Mouse (Mus musculus) forebrain, embryonic 15.5 days (tissue): ENCODE measurements around the gene Sh3bgrl3. TPM values are rescaled to one million over a fixed set of nuclear protein-coding genes. Genes with fewer than 3 reads are reported as not detected.

Experiments used
- ATAC-seq: fragments of 200-750 bp; cut with Nextera tagmentation; replicated peaks from 2 replicates; pipeline ENCODE4 v1.8.0; 2017; ENCODE audit warnings: mild to moderate bottlenecking, moderate TSS enrichment, moderate library complexity
- H3K27ac ChIP-seq: fragments of 300-500 bp; sonication (generic); replicated peaks from 2 replicates; pipeline ENCODE4 v1.5.1; 2015; ENCODE audit warnings: mild to moderate bottlenecking, inconsistent platforms
- H3K27me3 ChIP-seq: fragments of 300-500 bp; sonication (generic); 2 replicates; pipeline ENCODE4 v1.6.1; 2015; ENCODE audit warnings: inconsistent platforms
- H3K36me3 ChIP-seq: fragments of 300-500 bp; sonication (generic); 2 replicates; pipeline ENCODE4 v1.6.1; 2015; ENCODE audit warnings: mild to moderate bottlenecking, inconsistent platforms
- H3K4me1 ChIP-seq: fragments of 300-500 bp; sonication (generic); 2 replicates; pipeline ENCODE4 v1.6.1; 2015; ENCODE audit warnings: inconsistent platforms
- H3K4me2 ChIP-seq: fragments of 300-500 bp; sonication (generic); replicated peaks from 2 replicates; pipeline ENCODE4 v1.6.1; 2015; ENCODE audit warnings: mild to moderate bottlenecking, inconsistent platforms
- H3K4me3 ChIP-seq: fragments of 300-500 bp; sonication (generic); 2 replicates; pipeline ENCODE4 v1.5.1; 2015; ENCODE audit warnings: mild to moderate bottlenecking, inconsistent platforms
- H3K9ac ChIP-seq: fragments of 300-500 bp; sonication (generic); replicated peaks from 2 replicates; pipeline ENCODE4 v1.6.1; 2015; ENCODE audit warnings: mild to moderate bottlenecking, inconsistent platforms
- H3K9me3 ChIP-seq: fragments of 300-500 bp; sonication (generic); 2 replicates; pipeline ENCODE4 v1.6.1; 2016; ENCODE audit warnings: inconsistent platforms
- WGBS: fragments of 180-500 bp; shearing (Covaris S2); methylation state at CpG from one replicate; pipeline ENCODE4 v1.1.7; 2015; ENCODE audit warnings: mixed read lengths; 5-methylcytosine and 5-hydroxymethylcytosine counted together
- polyA plus RNA-seq: library from polyadenylated mRNA; unstranded; fragments of >200 nt; fragmentation: Nextera tagmentation; extraction: Ambion mirVana; gene quantifications from 2 replicates; pipeline ENCODE4 v1.2.1, GENCODE M21; 2015

Gene Sh3bgrl3
- polyA plus RNA-seq, 1 experiment from 2014 or later: 335 TPM

DNA sequence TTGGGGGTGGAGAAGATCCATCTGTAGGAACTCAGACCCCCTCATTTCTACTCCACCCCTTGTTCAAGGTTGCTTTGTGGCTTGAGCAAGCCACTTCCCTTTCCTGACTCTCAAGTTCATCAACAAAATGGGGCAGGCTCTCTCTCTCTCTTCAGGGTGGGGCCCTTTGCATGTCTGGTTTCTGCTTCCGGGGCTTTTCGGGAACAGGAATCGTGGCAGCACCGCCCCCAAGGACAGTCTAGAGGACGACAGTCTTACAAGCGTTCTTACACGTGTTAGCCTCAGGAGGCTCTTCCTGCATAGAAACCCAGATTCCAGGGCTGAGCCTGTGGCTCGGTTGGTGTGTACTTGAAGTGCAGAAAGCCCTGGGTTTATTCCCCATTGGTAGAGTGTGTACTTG lies 11.6 kb downstream of the Sh3bgrl3 start:
- H3K4me1 ChIP-seq: no peaks in the 10 kb centered on the region
- no peak for ATAC-seq
- H3K9ac ChIP-seq: no peak overlapping the region; the same call in 1 of the 2 replicates
- no peak overlapping the region for H3K4me3 ChIP-seq
- H3K27ac ChIP-seq: no peak overlapping the region
- 87% methylated on average over 8 of the region's 8 CpGs for WGBS
- H3K27me3 ChIP-seq: no peaks in the 10 kb centered on the region
- H3K4me2 ChIP-seq: no peak overlapping the region
- H3K9me3 ChIP-seq: no peaks in the 10 kb centered on the region
- H3K36me3 ChIP-seq: no peaks in the 10 kb centered on the region

DNA sequence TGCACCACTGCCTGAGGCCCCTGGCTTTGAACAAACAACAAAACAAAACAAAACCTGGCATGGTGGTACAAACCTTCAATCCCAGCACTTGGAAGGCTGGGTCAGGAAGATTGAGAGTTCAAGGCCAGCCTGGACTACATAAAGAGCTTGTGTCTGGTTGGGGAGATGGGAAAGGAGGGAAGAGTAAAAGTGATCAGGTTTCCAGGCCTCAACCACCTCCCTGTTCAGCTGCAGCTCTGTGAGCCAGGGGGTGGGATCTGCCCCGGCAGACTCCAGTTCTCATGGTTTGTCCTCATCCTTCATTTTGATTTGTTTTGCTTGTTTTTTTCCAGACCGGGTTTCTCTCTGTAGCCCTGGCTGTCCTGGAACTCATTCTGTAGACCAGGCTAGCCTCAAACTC lies 12.1 kb downstream of the Sh3bgrl3 start:
- H3K4me1 ChIP-seq: no peaks in the 10 kb centered on the region
- ATAC-seq: no peak
- H3K27ac ChIP-seq: no peak overlapping the region
- no peaks in the 10 kb centered on the region for H3K27me3 ChIP-seq
- H3K9ac ChIP-seq: no peak overlapping the region
- 98% methylated on average over 2 of the region's 2 CpGs for WGBS
- no peak overlapping the region for H3K4me2 ChIP-seq
- H3K36me3 ChIP-seq: no peaks in the 10 kb centered on the region
- H3K4me3 ChIP-seq: no peak overlapping the region
- no peaks in the 10 kb centered on the region for H3K9me3 ChIP-seq

DNA sequence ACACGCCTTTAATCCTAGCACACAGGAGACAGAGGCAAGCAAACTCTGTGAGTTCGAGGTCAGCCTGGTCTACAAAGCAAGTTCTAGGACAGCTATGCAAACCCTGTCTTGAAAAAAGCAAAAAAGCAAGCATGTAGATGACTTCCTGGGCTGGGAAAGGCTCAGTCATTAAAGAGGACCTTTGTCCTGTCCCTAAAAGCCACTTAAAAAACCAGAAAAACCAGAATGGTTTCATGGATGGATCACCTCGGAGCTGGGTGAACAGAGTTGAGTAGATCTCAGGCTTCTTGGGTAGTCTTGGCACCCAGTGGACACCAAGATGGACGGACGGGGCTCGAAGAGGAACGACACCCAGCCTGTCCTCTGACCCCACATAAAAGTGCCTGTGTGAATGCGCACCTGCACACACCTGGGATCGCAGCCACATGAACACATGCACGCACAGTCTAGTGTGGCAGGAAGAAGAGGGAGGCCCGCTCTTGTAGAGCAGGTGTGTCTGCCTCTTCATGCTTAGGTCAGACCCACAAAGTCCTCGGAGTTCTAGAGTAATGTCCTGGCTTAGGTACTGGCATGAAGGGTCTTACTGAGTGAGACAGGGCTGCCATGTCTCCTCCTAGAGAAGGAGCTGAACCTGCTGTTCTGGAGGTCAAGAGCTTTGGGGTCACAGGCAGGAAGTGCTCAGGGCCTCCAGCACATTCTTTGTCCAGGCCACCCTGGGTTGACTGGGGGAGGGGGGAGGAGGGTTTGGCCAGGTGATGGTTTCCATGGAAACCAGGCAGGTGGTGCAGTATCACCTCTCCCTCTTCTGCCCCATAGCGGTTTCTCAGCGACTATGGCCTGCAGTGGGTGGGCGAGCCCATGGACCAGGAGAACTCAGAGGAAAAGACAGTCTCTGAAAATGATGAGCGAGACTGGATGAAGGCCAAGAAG lies 13.1 kb downstream of the Sh3bgrl3 start:
- Histone ChIP-seq H3K4me1 (no peaks in the 10 kb centered on the region), H3K4me3 (no peak overlapping the region), H3K27me3 (no peaks in the 10 kb centered on the region), H3K36me3 (no peaks in the 10 kb centered on the region), H3K9me3 (no peaks in the 10 kb centered on the region), H3K9ac (no peak overlapping the region), H3K27ac (no peak overlapping the region), H3K4me2 (no peak overlapping the region)
- WGBS: 92% methylated on average over 16 of the region's 16 CpGs
- no peak for ATAC-seq

DNA sequence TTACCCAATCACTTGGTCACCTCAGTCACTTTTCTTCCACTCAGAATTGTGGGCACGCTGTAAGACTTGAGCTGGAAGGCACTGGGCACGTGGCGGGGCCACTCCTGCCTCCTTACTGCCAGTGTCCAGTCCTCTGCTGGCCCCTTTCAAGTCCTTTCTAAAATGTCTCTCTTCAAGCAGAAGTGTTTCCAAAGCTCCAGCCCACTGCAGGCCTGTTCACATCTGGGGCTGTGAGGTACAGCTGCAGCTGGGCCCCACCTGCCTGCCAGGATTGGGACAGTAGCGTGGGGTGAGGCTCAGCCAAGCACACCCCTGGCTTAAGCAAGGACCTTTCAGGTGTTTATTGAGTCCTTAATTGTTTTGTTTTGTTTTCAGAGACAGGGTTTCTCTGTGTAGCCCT lies 14.6 kb downstream of the Sh3bgrl3 start:
- Histone ChIP-seq H3K4me1 (no peaks in the 10 kb centered on the region), H3K9me3 (no peaks in the 10 kb centered on the region), H3K4me3 (no peak overlapping the region), H3K27ac (no peak overlapping the region), H3K27me3 (no peaks in the 10 kb centered on the region), H3K4me2 (no peak overlapping the region), H3K36me3 (no peaks in the 10 kb centered on the region), H3K9ac (no peak overlapping the region)
- WGBS: 91% methylated on average over 4 of the region's 4 CpGs
- ATAC-seq: no peak

DNA sequence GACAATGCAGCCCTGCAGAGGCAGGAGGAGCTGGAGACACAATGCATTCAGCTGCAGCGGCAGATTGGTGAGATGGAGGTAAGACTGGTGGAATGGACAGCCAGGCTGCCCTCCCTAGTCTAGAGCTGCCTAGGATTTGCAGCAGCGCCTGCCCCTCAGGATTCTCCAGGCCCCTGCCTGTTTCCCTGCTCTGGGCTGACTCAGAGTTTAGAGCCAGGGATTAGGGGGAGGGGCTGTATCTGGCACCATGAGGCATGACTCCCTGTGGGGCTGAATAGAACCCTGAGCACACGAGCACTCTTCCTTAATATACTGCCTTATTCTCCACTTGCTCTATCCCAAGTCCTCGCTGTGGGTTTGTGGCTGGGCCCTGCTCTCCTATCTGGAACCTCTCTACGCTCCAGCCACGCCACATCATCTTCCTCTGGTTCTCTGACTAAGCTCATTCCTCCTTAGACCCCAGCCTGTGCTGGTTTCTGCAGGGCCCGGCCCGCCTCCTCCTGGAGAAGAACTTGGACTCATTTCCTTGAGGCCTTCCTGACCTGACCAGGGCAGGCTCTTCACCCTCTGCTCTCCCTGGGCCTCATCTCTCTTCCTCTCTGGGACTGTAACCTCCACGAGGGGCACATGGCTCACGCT lies 15.1 kb downstream of the Sh3bgrl3 start:
- ATAC-seq: no peak
- Histone ChIP-seq H3K9ac (no peak overlapping the region), H3K4me3 (no peak overlapping the region), H3K27ac (no peak overlapping the region), H3K27me3 (no peaks in the 10 kb centered on the region), H3K9me3 (no peaks in the 10 kb centered on the region), H3K4me1 (no peaks in the 10 kb centered on the region), H3K36me3 (no peaks in the 10 kb centered on the region), H3K4me2 (no peak overlapping the region)
- 38% methylated on average over 10 of the region's 10 CpGs for WGBS

DNA sequence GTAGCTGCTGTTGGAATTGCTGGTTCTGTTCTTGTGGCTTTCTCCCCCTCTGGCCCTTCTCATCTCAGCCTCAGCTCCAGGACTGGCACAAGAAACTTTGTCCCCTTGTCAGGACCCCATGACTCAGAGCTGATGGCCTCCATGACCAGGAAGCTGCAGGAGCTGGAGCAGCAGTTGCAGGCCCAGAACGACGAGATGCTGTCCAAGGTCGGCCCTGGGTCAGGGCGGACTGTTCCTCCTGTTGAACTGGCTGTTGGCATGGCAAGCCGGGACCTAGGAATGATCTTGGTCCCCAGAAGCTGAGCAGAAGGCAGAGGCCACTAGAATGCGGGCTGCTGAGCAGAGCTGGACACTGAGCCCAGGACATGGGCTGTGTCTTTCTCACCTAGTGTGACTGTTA lies 16.2 kb downstream of the Sh3bgrl3 start:
- Histone ChIP-seq H3K9ac (no peak overlapping the region), H3K9me3 (no peaks in the 10 kb centered on the region), H3K27ac (no peak overlapping the region), H3K27me3 (no peaks in the 10 kb centered on the region), H3K36me3 (no peaks in the 10 kb centered on the region), H3K4me1 (no peaks in the 10 kb centered on the region), H3K4me2 (no peak overlapping the region), H3K4me3 (no peak overlapping the region)
- 83% methylated on average over 6 of the region's 6 CpGs for WGBS
- no peak for ATAC-seq

DNA sequence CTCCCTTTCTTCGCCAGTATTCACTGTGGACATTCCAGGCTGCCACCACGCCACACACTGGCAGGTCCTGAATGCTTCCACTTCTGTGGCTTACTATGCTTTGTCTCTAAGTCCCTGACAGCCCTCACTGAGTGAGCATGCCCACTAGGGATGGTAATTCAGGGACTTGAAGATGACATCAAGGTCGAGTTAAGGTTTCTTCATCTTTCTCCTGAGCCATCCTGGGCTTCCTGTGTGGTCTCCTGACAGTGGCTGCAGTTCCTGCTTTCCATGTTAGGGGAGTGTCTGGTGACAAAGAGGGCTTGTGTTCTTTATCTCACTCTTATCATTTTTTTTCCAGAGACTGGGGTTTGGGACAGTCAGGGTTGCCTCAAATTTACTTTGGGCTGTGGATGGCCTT lies 17.9 kb downstream of the Sh3bgrl3 start:
- Histone ChIP-seq H3K4me2 (no peak overlapping the region), H3K4me3 (no peak overlapping the region), H3K27me3 (no peaks in the 10 kb centered on the region), H3K9ac (no peak overlapping the region), H3K9me3 (no peaks in the 10 kb centered on the region), H3K4me1 (no peaks in the 10 kb centered on the region), H3K36me3 (no peaks in the 10 kb centered on the region), H3K27ac (no peak overlapping the region)
- WGBS: 49% methylated on average over 3 of the region's 3 CpGs
- no peak for ATAC-seq

DNA sequence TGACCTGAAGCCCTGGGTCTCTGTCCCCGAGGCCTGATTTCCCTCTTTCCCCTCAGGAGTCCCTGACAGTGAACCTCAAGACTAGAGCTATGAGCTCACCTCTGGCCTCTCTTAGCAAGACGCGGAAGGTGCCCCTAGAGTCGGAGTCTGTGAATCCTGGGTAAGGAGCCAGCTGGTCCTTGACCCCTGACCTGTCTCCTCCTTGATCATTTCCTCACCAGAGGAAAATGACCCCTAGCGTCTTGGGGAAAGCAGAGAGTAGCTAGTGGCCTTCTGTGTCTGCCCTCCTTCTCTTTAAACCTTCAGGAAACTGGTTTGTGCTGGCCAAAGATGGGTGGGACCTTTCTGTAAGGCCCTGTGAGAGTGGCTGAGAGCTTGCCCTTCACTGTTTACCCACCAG lies 20.4 kb downstream of the Sh3bgrl3 start:
- no peak overlapping the region for H3K9ac ChIP-seq
- no peaks in the 10 kb centered on the region for H3K27me3 ChIP-seq
- no peak overlapping the region for H3K4me3 ChIP-seq
- no peak for ATAC-seq
- H3K9me3 ChIP-seq: no peaks in the 10 kb centered on the region
- peaks cover 2% of the 10 kb centered on the region; the same call in 1 of the 2 replicates for H3K4me1 ChIP-seq
- H3K36me3 ChIP-seq: no peaks in the 10 kb centered on the region
- no peak overlapping the region for H3K27ac ChIP-seq
- H3K4me2 ChIP-seq: no peak overlapping the region
- WGBS: 62% methylated on average over 5 of the region's 5 CpGs

DNA sequence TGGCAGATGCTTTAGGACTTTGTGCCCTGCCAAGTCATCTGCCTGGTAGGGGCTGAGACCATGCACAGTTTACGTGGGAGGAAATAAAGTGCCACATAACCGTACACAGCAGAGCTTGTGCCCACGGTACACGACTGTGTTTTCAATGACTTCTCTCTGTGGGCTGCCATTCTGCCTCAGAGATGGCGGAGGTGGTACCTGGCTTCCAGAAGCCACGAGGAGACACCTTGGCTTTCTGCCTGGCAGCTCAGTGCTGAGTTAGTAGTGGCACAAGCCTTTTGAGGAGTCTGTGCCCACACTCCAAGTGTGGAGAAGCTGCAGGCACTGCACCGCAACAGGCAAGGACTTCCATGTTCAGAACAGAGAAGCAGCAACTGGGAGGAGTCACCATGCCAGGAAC lies 20.9 kb downstream of the Sh3bgrl3 start:
- no peak overlapping the region for H3K27ac ChIP-seq
- peaks cover 7% of the 10 kb centered on the region for H3K4me1 ChIP-seq
- no peaks in the 10 kb centered on the region for H3K9me3 ChIP-seq
- WGBS: 88% methylated on average over 7 of the region's 7 CpGs
- H3K4me2 ChIP-seq: no peak overlapping the region
- H3K9ac ChIP-seq: no peak overlapping the region
- no peaks in the 10 kb centered on the region for H3K36me3 ChIP-seq
- H3K27me3 ChIP-seq: no peaks in the 10 kb centered on the region
- no peak overlapping the region for H3K4me3 ChIP-seq
- ATAC-seq: no peak

DNA sequence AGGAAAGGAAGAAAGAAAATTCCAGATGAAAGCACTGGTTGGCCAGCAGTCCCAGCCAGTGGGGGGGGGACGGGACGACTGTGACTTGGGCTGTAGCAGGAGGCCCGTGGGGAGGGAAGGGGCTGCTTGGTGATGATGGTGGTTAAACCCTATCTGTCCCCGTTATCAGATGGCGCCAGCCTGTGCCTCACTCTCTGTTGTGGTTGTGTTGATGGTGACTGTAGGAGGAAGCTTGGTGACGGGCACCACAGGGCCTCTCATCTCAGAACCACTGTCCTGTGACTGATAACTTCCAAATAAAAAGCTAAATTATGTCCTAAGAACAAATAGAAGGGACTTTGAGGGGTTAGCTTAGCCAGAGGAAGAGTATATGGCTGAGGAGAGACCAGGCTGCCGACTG lies 22.5 kb downstream of the Sh3bgrl3 start:
- ATAC-seq: no peak
- Histone ChIP-seq H3K9ac (no peak overlapping the region), H3K4me3 (no peak overlapping the region), H3K4me1 (peaks cover 8% of the 10 kb centered on the region), H3K9me3 (no peaks in the 10 kb centered on the region), H3K36me3 (no peaks in the 10 kb centered on the region), H3K4me2 (no peak overlapping the region), H3K27me3 (no peaks in the 10 kb centered on the region), H3K27ac (no peak overlapping the region)
- WGBS: 82% methylated on average over 7 of the region's 7 CpGs

DNA sequence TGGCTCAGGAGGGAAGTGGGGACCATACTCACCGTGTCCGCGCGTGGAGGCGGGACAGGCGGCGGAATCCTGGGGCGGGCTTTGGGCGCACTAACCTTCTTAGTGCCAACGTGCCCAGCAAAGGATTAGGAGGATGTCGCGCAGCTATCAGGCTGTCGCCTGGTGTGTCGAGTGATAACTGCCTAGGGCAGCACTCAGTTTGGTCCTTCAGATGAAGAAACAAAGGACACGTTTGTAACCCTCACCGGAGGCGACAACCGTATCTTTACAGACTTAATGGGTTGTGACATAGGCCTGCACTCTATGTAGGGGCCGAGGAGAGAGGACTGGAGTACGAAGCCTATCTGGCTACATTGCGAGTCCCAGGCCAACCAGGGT lies 25.9 kb downstream of the Sh3bgrl3 start:
- Histone ChIP-seq H3K36me3 (no peaks in the 10 kb centered on the region), H3K9me3 (no peaks in the 10 kb centered on the region), H3K4me3 (peak overlapping the region; percentile 72), H3K4me1 (peaks cover 8% of the 10 kb centered on the region), H3K4me2 (peak overlapping the region; percentile 73), H3K27ac (no peak overlapping the region; the same call in 1 of the 2 replicates), H3K9ac (peak overlapping the region; percentile 70), H3K27me3 (no peaks in the 10 kb centered on the region)
- WGBS: 3% methylated on average over 21 of the region's 21 CpGs
- no peak; the same call in none of the 2 replicates for ATAC-seq

DNA sequence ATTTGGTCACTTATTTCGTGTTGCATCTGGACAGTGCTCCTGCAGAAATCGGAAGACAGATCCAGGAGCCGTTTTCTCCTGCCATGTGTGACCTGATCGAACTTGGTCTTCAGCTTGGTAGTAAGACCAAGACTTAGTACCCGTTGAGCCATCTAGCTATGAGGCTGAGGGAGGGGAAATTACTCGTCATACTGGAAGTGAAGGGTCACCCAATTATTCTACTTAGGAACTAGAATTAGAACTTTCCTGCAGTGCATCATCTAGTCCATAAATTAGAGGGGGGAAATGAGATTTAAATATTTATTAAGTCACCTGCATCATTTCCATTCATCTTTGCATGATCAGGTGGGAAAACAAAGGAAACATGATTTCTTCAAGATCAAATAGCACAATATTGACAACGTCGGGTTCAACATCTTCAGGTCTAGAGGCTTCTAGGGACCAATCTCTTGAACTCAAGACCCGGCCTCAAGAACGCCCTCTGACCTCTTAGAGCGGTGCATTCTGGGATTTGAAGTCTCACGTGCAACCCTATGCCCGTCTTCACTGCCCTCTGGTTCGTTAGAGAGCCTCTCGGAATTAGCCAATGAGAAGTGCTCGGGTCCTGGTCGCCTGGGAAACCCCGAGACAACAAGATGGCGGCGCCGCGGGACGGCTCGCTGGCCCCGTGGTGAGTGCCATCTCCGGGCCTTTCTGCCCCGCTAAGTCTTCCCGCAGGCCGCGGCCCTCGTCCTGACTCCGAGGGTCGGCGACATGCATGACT lies 26.4 kb downstream of the Sh3bgrl3 start, which contains the start of gene Ubxn11:
TSS of gene Ubxn11 (plus strand) at position 592 of the 763 bp plus-strand sequence.
- 17% methylated on average over 34 of the region's 34 CpGs for WGBS
- no peaks in the 10 kb centered on the region for H3K9me3 ChIP-seq
- H3K27me3 ChIP-seq: no peaks in the 10 kb centered on the region
- no peaks in the 10 kb centered on the region for H3K36me3 ChIP-seq
- H3K4me1 ChIP-seq: peaks cover 8% of the 10 kb centered on the region
- peak within 1 kb of the TSS; percentile 73 for H3K4me2 ChIP-seq
- H3K27ac ChIP-seq: no peak within 1 kb of the TSS; the same call in 1 of the 2 replicates
- H3K4me3 ChIP-seq: peak within 1 kb of the TSS; percentile 72
- peak within 1 kb of the TSS; percentile 70 for H3K9ac ChIP-seq
- peak; percentile 100 for ATAC-seq
